Mouse (Mus musculus) kidney, adult 11 months (tissue): ENCODE measurements around the gene Gramd4.
"Not testable (repeated sequence)": the region's sequence is repeated elsewhere in the genome, so short reads cannot be mapped to it uniquely, and the experiment has no call there.

Experiments used
- DNase-seq: peaks from one replicate; pipeline ENCODE4 v3.0.0; 2022

Gene Gramd4

GRCm38 (mm10) chr15:86119186-86119585 lies 61.7 kb downstream of the Gramd4 start:
- DNase-seq, result peak; percentile 77

DNA sequence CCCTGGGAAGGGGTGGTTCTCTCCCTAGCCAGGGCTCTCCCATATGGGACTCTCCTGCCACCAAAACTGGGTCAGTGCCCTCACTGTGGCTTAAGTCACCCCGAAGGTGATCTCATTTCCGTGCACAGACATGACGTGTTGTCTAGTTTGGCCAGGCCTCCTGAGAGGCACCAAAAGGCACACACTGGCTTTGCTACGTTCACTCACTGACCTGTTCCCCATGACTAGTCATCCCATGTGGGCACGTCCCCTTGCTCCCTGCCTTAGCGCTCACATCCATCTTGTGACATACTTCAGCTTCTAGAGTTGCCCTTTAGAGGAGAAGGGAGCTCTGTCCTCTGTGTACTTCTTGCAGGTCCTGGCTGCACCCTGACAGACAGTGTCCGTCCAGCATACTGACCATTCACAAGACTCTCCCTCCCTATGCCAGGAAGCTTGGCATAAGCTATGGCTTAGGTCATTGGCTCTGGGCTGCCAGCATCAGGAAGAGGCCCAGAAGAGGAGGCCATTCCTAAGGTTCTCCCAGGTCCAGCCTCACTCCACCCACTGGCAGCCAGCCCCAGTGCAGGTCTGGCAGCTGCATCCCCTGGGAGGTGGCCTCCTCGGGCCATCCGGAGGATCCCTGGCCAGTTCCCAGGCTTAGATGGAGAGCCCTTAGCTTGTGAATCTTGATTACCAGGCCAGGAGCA lies 64.9 kb downstream of the Gramd4 start:
- peak; percentile 86 for DNase-seq

- DNase-seq, result no peak
Observed at GRCm38 (mm10) chr15:86123409-86123808, 65.9 kb downstream of the Gramd4 start.

GRCm38 (mm10) chr15:86124359-86124758 lies 66.9 kb downstream of the Gramd4 start:
- DNase-seq, result peak; percentile 64

DNA sequence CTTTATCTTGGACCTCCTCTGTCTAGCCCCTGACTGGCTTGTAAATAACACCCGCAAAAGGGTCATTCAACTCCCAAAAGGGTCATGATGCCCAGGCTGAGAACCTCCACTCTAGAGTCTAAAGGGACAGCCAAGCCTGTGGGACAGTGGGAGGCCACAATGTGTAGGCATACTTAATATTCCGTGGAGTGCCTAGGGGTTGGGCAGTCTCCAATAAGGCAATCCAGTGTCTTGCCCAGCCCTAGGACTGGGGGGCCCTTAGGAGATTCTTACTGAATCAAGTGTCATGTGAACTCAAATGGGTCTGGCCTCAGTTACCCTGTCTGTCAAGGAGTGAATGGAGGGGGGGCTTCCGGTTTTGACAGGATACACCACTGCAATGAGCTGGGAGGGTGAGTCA lies 71.5 kb downstream of the Gramd4 start:
- no peak for DNase-seq

- no peak for DNase-seq
Observed at GRCm38 (mm10) chr15:86130657-86131056, 73.2 kb downstream of the Gramd4 start.

GRCm38 (mm10) chr15:86134941-86135783 lies 77.7 kb downstream of the Gramd4 start:
- peak; percentile 73 for DNase-seq

DNA sequence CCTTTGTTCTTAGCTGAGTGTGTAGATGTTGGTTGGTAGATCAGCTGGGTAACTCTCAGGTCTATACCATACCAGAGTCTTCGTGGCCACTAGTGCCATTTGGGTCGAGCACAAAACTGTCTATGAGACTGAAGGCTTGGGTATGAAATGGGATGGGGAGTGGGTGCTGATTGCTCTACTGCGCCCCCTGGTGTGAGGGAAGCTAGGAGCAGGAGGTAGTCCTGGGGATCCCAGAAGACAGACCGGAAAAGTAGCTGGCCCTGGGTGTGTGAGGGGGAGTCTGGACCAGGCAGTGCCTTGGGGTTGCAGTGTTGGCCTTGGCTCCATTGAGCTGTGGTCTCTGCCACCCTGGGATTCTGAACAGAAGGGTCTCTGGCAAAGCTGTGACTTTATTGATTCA lies 80.1 kb downstream of the Gramd4 start:
- no peak for DNase-seq

DNA sequence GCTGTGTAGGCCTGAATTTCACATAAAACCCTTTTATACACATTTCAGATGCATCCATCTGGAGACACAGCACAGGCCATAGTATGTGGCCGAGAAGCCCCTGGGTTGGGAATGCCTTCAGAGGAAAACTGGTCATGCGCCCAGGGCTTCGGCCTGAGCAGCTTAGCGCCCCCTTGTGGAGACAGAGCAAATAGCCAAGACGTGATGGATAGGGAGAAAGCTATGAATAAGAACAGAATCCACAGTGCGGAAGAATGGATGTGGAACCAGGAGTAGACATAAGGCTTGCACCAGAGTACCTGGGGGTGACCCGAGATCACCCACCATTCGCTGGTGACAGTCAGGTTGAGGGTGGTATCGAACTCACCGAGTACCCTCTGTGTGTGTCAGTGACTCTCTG lies 82.8 kb downstream of the Gramd4 start:
- no peak for DNase-seq

GRCm38 (mm10) chr15:86144577-86144976 lies 87.1 kb downstream of the Gramd4 start:
- DNase-seq, result no peak

DNA sequence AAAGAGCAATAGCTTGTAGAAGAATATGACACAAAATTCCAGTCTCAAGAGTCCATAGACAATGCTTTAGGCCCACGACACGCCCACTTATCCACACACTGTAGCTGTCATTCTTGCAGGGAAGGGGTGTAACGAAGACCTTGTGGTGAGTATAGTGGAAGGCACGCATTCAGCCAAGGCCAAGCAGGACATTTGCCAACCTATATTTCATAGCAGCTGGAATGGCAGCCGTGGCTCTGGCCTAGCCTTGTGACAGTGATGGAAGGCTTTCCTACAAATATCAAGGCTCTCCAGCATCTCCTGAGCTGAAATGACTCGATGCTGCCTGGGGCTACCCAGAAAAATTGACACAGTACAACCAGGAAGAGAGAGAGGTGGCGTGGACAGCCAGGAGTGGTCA lies 87.6 kb downstream of the Gramd4 start:
- DNase-seq, result no peak

DNA sequence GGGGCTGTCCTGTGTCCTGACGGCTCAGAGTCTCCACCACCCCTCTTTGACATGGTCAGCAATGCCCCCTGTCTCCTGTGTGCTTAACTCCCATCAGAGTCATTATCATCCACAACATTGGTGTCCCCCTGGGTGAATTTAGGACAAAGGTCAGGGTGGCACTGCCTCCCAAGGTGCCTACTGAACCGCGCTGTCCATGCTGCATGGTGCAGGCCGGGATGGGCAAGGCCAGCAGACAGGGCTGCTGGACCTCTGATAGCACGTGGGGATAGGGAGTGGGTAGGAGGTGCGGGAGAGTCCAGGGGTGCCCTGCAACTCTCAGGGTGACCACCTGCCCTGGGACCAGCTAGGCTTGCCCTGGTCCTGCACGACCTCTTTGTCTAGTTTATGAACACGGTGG lies 89.4 kb downstream of the Gramd4 start:
- no peak for DNase-seq

DNA sequence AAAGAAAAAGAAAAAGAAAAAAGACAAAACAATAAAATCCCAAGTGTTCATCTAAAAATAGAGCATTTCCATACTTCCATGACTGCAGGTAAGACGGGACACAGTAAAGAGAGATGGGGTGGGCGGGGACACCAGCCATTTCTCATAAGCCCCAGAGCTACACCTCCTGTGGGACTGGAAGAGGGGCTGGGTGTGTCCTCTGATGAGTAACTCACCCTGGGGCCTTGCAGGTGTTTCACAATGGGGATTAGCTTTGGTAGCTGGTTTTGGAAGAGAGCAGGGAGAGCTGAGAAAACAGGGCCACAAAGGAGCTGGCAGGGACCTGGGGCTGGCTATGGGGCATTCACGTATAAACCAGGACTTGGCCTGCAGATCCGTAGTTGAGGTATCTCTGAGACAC lies 93.1 kb downstream of the Gramd4 start:
- DNase-seq, result no peak

DNA sequence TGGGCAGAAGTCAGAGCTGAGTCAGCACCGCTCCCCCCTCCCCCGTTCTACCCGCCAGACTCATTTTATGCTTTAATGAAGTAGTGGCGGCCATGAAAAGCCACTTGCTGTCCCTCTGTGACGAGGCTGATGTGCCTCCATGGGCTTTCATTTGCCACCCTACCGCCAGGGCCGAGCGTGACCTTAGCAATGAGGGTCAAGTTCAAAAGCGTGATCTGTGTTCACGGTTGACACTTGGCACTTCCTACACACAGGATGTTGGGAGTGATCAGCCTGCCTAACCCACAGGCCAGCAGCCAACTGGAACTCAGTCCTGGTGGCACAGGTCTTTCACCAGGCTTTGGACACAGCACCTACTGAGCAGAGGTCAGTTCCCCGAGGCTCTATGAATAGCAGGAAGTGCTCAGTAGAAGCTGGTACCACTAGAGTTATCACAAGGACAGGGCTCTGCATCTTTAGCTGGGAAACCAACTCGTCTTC lies 96.0 kb downstream of the Gramd4 start:
- DNase-seq, result no peak

DNA sequence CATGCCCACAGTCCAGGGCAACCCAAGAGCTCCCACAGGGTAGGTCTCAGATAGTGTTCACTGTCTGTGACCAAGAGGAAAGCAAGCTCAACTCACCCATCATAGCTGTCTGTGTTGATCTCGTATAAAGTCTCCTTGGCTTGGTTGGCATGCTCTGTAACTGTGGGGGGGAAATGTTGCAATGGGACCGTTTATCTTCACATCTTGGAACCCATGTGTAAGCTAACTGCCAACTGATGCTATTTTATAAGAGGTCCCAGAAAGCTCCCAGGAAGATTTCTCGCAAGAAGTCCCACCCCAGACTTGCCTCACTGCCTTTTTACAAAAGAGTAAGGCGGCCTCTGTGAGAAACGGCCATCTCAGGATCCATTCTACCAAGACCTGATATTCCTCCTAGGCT lies 99.0 kb downstream of the Gramd4 start:
- DNase-seq, result no peak

GRCm38 (mm10) chr15:86159093-86159492 lies 101.6 kb downstream of the Gramd4 start:
- DNase-seq, result no peak

DNA sequence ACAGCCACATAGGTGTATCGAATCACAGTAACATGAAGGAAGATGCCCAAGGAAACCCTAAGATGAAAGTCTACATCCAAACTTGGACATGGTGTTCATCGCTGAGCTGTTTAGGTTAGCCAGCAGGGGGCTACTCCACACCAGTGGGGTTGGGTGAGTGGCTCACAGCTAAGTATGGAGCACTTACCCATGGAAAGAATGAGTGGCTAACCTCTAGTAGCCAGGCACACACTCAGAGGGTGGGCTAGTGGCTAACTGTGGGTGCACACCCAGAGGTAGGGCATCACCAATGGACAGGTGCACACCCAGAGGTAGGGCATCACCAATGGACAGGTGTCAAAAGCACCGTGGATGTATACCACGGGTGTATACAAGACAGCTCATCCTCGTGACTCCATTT lies 102.2 kb downstream of the Gramd4 start:
- DNase-seq, result no peak

GRCm38 (mm10) chr15:86160906-86161305 lies 103.4 kb downstream of the Gramd4 start:
- no peak for DNase-seq

GRCm38 (mm10) chr15:86161800-86162199 lies 104.3 kb downstream of the Gramd4 start:
- DNase-seq, result not testable (repeated sequence)

- no peak for DNase-seq
Observed at GRCm38 (mm10) chr15:86164718-86165345, 107.3 kb downstream of the Gramd4 start.

DNA sequence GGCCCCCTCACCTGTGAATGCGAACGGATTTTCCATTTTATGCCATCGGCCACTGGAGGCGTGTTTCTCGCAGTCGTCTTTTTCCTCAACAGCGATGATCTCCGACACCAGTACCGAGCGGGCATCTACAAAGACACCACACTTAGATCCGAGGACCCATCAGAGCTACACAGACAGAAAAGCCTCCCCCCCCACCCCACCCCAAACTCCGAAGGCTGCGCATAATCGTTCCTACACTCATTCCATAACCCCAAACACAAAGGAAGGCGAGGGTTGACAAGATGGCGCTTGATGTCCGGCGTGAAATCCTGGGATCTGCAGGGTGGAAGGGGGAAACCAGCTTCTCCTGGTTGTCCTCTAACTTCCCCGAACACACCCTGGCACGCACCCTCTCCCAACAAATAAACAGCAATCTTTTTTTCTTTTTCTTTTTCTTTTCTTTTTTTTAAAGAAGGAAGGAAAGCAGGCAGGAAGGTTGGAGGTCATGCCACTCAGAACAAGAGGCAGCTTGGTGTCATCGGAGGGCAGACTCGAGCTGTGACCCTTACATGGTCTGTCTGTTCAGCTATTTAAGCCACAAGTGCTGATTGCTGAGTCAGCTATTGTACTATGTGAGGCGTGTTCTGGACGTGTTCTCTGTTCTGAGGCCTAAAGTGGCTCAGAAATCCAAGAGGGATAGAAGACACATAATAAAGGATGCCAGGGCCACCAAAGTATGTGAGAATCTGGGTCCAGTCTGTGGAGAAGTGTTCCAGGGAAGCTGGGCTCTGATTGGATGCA lies 108.5 kb downstream of the Gramd4 start:
- no peak for DNase-seq

DNA sequence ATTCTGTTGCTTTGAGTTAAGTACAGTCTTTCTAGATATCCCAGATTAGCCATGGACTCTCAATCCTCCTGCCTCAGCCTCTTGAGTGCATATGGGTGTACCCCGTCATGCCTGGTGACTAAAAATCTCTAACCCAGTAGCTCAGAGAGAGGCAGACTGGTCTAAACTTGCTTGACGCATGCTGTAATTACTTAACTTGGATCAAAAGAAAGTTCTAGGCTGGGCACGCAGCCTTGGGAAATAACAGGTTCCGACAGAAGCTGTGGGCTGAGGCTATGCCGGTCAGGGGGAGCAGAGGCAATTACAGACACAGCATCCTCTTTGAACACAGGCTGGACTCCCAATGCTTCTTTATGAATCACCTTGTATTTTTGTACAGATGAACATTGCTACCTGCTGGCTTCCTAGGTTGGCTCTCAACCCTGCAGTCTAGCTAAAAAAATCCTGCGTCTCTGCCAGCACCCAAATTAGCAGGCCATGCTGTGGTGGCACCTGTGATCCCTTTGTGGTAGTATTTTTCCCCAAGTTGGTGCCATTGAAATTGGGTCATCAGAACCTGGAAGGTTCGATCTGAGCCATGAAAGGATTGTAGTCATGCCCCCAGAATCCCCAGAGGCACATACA lies 109.6 kb downstream of the Gramd4 start:
- DNase-seq, result no peak
